Mouse (Mus musculus) midbrain, embryonic 16.5 days (tissue): Measurements from ENCODE around the gene Zfyve28. TPM values are rescaled to one million over a fixed set of nuclear protein-coding genes. Genes with fewer than 3 reads are reported as not detected.
A peak's percentile ranks its signal among the peaks of the same experiment; 100 is the strongest.

Experiments used
- ATAC-seq: fragments of 200-750 bp; cut with Nextera tagmentation; 2 replicates; pipeline ENCODE4 v1.8.0; 2017; ENCODE audit warnings: moderate TSS enrichment
- H3K27ac ChIP-seq: fragments of 300-500 bp; sonication (generic); 2 replicates; pipeline ENCODE4 v1.5.1; 2014; ENCODE audit warnings: mild to moderate bottlenecking, low read length, mixed read lengths
- H3K27me3 ChIP-seq: fragments of 300-500 bp; sonication (generic); 2 replicates; pipeline ENCODE4 v1.6.1; 2014; ENCODE audit warnings: low read depth, low read length, mixed read lengths; ENCODE audit not compliant: control insufficient read depth, insufficient read depth
- H3K36me3 ChIP-seq: fragments of 300-500 bp; sonication (generic); 2 replicates; pipeline ENCODE4 v1.6.1; 2014; ENCODE audit warnings: mild to moderate bottlenecking, low read length, moderate library complexity, mixed read lengths; ENCODE audit not compliant: control insufficient read depth, insufficient read depth
- H3K4me1 ChIP-seq: fragments of 300-500 bp; sonication (generic); 2 replicates; pipeline ENCODE4 v1.6.1; 2014; ENCODE audit warnings: mild to moderate bottlenecking, low read length, mixed read lengths; ENCODE audit not compliant: control insufficient read depth, insufficient read depth
- H3K4me2 ChIP-seq: fragments of 300-500 bp; sonication (generic); 2 replicates; pipeline ENCODE4 v1.6.1; 2014; ENCODE audit warnings: mild to moderate bottlenecking, low read length, mixed read lengths
- H3K4me3 ChIP-seq: fragments of 300-500 bp; sonication (generic); 2 replicates; pipeline ENCODE4 v1.5.1; 2014; ENCODE audit warnings: low read depth, mild to moderate bottlenecking, low read length, moderate library complexity, mixed read lengths
- H3K9ac ChIP-seq: fragments of 300-500 bp; sonication (generic); 2 replicates; pipeline ENCODE4 v1.6.1; 2014; ENCODE audit warnings: low read depth, low read length, mixed read lengths
- H3K9me3 ChIP-seq: fragments of 300-500 bp; sonication (generic); replicated peaks from 2 replicates; pipeline ENCODE4 v1.6.1; 2014; ENCODE audit warnings: mild to moderate bottlenecking, low read length, mixed read lengths; ENCODE audit not compliant: control insufficient read depth, poor library complexity, severe bottlenecking
- WGBS: fragments of 180-500 bp; shearing (Covaris S2); extraction: QIAGEN DNeasy Blood & Tissue Kit; methylation state at CpG from one replicate; pipeline ENCODE4 v1.1.7; 2014; 5-methylcytosine and 5-hydroxymethylcytosine counted together
- polyA plus RNA-seq: library from polyadenylated mRNA; unstranded; fragments of >200 nt; fragmentation: Nextera tagmentation; extraction: Ambion mirVana; gene quantifications from 2 replicates; pipeline ENCODE4 v1.2.1, GENCODE M21; 2015

Gene Zfyve28
- polyA plus RNA-seq = 4.0 and 4.9 TPM in 2 replicates

DNA sequence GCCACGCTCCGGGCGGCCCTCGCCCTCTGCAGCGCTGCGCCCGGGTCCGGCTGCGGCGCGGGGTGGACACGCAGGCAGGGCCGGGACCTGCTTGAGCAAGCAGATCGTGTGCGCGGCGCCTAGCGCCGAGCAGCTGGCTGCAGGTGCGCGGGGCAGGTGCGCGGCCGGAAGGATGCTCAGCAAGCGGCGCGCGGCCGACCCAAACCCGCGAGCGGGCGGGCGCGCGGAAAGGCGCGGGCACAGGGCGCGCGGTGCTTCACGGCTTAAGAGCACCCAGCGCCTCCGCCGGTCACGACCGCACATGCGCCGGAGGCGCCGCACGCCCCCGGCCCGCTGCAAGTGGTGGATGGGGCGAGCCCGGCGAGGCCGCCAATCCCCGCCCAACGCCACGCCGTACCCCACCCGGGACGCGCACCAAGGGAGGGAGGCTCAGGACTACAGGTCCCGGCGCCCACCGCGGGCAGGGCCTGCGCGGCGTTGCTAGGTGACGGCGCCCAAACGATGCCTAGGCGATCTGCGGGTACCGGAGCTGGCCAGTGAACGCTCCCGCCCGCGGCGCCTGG, at the start of gene Zfyve28, which contains the start of gene Cfap99:
Gene Zfyve28, minus strand, starts transcription at position 296 of the 563 bp plus-strand sequence.
Gene Cfap99, plus strand, starts transcription at position 447 of the 563 bp plus-strand sequence.
- Histone ChIP-seq H3K36me3 (no peaks in the 10 kb centered on the region), H3K9me3 (no peaks in the 10 kb centered on the region), H3K4me3 (peak within 1 kb of the TSS; percentile 58), H3K4me2 (peak within 1 kb of the TSS; percentile 74), H3K9ac (peak within 1 kb of the TSS; percentile 63), H3K27me3 (peaks cover 5% of the 10 kb centered on the region), H3K27ac (peak within 1 kb of the TSS; percentile 63), H3K4me1 (peaks cover 15% of the 10 kb centered on the region)
- under 1% methylated on average over 74 of the region's 83 CpGs for WGBS
- ATAC-seq = peak; percentile 99

DNA sequence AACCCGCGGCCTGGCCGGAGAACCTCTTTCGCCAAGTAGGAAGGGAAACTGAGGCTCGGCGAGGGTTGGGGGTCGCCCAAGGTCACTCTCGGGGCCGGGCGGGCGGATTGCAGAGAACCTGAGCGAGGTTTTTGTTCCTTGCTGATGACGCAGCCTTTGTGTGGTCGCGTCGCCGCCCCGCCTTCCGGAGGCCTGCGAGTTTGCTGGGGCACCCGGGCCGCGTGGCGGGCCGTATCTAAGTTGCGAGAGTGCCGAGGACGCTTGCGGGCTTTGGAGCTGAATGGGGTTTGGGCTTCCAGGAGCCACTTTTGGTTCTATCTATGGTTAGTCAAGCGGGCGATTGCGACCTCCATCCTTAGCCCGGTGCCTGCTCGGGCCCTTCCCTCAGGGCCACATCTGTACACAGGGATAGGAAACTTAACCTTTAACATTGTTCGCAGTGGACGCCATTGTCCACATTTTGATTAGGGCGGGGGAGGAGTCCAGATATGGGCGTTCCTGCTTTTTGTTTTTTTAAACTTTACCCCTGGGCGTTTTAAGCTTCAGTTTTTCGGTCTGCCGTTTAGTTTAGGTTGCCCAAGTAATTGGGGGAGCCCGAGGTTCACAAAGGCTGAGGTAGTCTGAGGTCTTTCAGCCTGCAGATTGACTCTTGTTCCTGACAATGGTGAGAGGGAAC, 48.7 kb upstream of the Zfyve28 start:
- H3K9me3 ChIP-seq = no peaks in the 10 kb centered on the region
- peak overlapping the region; percentile 96 for H3K4me3 ChIP-seq
- ATAC-seq = peak; percentile 15; the same call in 1 of the 2 replicates
- peak overlapping the region; percentile 92 for H3K27ac ChIP-seq
- WGBS = under 1% methylated on average over 42 of the region's 42 CpGs
- no peaks in the 10 kb centered on the region for H3K36me3 ChIP-seq
- peak overlapping the region; percentile 96 for H3K4me2 ChIP-seq
- no peaks in the 10 kb centered on the region for H3K27me3 ChIP-seq
- peak overlapping the region; percentile 97 for H3K9ac ChIP-seq
- peaks cover 20% of the 10 kb centered on the region for H3K4me1 ChIP-seq

DNA sequence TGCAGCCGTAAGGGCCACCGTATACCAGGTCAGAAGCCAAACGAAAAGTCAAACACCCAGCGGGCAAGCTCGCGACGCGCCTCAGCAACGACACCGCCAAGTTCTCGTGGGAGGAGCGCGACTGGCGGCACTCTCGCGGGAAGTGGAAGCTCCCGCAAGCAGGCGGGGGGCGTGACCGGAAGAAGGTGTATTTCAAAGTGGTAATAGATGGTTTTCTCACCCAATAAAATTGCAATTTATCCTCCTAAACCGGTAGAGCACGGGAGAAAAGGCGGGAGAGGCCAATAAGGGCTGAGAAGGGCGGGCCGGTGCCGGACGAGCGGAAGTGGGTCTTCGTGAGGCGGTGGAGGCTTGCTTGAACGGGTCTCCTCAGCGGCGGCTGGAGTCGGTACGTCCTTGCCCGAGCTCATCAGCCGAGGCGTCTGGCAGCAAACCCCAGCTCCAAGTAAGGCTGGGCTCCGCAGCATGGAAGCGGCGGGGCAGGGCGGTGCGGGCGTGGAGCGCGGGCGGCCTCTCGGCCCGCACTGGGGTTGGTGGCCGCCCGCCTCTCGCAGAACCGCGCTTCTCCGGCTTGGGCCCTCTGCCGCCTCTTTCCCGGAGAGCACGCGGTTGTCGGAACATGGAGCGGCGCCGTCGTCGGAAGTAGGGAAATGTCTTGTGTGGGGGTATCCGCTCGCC, 48.0 kb upstream of the Zfyve28 start, which contains the start of gene Rnf4:
Gene Rnf4, plus strand, starts transcription at position 193 of the 678 bp plus-strand sequence.
- under 1% methylated on average over 67 of the region's 67 CpGs for WGBS
- Histone ChIP-seq H3K27ac (peak within 1 kb of the TSS; percentile 92), H3K4me3 (peak within 1 kb of the TSS; percentile 96), H3K4me2 (peak within 1 kb of the TSS; percentile 96), H3K4me1 (peaks cover 20% of the 10 kb centered on the region), H3K27me3 (no peaks in the 10 kb centered on the region), H3K9me3 (no peaks in the 10 kb centered on the region), H3K9ac (peak within 1 kb of the TSS; percentile 97), H3K36me3 (no peaks in the 10 kb centered on the region)
- ATAC-seq = peak; percentile 99

DNA sequence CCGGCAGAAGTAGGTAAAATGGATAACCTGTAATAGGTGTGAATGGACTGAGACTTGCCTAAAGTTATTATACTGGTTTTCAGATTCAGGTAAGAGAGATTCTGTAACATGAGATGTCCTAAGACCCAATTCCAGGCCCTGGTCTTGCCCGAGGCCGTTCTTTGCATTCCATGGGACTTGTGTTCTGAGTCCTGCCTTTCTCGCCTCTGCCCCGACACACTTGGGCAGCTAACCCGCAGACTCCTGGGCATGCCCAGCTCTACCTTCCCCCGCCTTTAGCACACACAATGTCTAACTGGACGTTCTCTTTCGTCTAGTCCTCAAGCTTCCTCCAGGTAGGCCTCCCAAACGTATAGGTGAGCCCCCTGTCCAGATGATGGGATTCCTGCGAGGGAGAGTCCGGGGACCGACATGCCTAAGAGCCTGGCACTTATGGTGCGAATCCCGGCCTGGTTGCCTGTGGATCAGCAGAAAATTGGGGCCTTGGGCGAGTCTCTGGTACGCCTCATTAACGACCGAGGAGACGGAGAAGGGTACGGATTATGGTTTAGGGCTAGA, 47.4 kb upstream of the Zfyve28 start:
- H3K27ac ChIP-seq = peak overlapping the region; percentile 78
- peaks cover 20% of the 10 kb centered on the region for H3K4me1 ChIP-seq
- peak; percentile 75 for ATAC-seq
- H3K4me2 ChIP-seq = peak overlapping the region; percentile 82
- H3K36me3 ChIP-seq = no peaks in the 10 kb centered on the region
- peak overlapping the region; percentile 84 for H3K9ac ChIP-seq
- no peaks in the 10 kb centered on the region for H3K27me3 ChIP-seq
- H3K4me3 ChIP-seq = peak overlapping the region; percentile 96
- WGBS = 3% methylated on average over 21 of the region's 21 CpGs
- H3K9me3 ChIP-seq = no peaks in the 10 kb centered on the region

DNA sequence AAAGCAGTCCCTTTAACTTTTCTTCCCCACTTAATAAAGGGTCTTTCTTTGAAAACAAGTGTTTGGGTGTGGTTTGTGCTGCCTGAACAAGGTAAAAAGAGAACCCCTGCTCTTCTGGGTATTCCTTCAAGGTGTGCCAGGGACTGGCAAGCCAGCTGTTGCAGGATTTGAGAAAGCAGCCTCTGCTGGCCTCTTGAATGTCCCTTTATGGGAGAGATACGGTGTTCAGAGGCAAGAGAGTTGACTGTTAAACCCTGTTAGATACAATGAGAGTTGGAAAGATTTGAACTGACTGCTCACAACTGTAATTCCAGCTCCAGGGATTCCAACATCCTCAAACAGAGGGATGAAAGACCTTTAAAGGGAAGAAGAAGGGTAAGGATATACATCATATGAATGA, 45.8 kb upstream of the Zfyve28 start:
- H3K4me3 ChIP-seq = no peak overlapping the region
- H3K9me3 ChIP-seq = no peaks in the 10 kb centered on the region
- no peaks in the 10 kb centered on the region for H3K27me3 ChIP-seq
- peaks cover 20% of the 10 kb centered on the region for H3K4me1 ChIP-seq
- WGBS = 93% methylated on average over 1 of the region's 1 CpGs
- no peaks in the 10 kb centered on the region for H3K36me3 ChIP-seq
- H3K27ac ChIP-seq = no peak overlapping the region
- H3K9ac ChIP-seq = no peak overlapping the region
- no peak for ATAC-seq
- H3K4me2 ChIP-seq = no peak overlapping the region

DNA sequence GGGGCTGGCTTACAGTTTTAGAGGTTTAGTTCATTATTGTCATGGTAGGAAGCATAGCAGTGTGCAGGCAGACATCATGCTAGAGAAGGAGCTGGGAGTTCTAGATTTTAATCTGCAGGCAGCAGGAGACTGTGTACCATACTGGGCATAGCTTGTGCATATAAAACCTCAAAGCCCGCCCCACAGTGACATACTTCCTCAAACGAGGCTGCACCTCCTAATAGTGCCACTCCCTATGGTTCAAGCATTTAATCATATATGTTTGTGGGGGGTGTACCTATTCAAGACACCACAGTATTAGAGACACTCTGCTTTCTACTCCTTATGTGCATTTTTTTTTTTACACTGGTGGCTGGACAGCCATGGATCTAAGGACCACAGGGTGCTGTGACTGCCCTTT, 41.9 kb upstream of the Zfyve28 start:
- H3K4me2 ChIP-seq = no peak overlapping the region
- 88% methylated on average over 2 of the region's 2 CpGs for whole genome bisulfite sequencing

DNA sequence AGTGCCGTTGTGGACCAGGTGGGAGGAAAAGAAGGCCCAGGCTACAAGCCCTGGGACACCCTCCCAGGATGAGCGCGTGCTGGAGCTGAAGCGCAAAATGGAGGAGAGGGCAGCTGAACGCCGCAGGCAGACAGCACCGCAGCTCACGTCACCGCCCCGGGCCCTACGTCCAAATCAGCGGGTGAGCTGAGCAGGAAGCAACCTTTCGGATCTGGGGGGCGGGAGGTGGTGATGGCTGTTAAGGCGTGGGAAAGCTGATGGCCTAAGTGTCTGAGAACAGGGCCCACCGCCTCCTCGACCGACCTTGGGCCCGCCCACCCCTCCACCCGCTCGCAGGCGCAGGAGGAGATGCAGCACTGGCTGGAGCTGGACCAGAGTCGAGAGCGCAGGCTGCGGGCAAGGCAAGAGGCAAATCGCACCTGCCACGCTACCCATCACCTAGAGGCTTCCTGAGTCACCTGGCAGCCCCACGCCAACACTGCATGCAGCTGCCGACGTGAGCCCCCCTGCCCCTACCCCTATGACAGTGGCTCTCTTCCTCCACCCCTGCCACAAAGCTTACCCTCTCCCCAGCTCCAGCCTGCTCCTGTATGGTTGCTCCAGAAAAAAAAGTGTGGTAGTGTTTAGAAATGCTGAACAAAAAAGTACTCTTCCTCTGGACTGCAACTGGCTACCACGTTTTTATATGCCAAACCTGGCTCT, 38.8 kb upstream of the Zfyve28 start:
- Histone ChIP-seq H3K27ac (no peak overlapping the region; the same call in 1 of the 2 replicates), H3K36me3 (no peaks in the 10 kb centered on the region), H3K27me3 (no peaks in the 10 kb centered on the region), H3K9ac (peak overlapping the region; percentile 45), H3K4me2 (peak overlapping the region; percentile 48), H3K4me1 (peaks cover 14% of the 10 kb centered on the region), H3K9me3 (no peaks in the 10 kb centered on the region), H3K4me3 (peak overlapping the region; percentile 13)
- ATAC-seq = peak; percentile 81; the same call in 1 of the 2 replicates
- 13% methylated on average over 31 of the region's 31 CpGs for WGBS

More for the DNA sequence above, 41.9 kb upstream of the Zfyve28 start:
- Histone ChIP-seq H3K9me3 (no peaks in the 10 kb centered on the region), H3K27ac (no peak overlapping the region), H3K4me3 (no peak overlapping the region), H3K9ac (no peak overlapping the region), H3K4me1 (peaks cover 14% of the 10 kb centered on the region), H3K36me3 (no peaks in the 10 kb centered on the region), H3K27me3 (no peaks in the 10 kb centered on the region)
- ATAC-seq = no peak

DNA sequence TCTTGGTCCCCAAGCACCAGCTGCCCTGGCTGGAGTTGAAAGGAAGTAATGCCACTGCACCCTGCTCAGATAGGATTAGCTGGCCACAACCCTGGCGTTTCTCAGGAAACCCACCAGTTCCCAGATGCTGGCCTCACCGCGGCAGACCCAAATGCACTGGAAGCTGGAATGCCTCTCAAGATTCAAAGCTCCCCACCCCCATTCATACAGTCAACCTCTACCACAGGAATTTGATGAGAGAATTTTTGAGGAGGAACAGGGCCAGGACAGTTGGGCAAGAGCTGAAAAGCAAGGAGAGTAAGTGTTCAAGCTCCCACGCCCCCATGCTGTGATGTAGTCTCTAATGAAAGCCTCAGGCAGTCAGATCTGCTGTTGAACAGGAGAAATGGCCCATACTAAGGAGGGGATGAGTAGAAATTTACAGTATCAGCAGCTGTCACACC, 38.0 kb upstream of the Zfyve28 start:
- no peaks in the 10 kb centered on the region for H3K36me3 ChIP-seq
- H3K4me2 ChIP-seq = peak overlapping the region; percentile 48; the same call in 1 of the 2 replicates
- no peaks in the 10 kb centered on the region for H3K9me3 ChIP-seq
- peak overlapping the region; percentile 55 for H3K27ac ChIP-seq
- H3K27me3 ChIP-seq = no peaks in the 10 kb centered on the region
- WGBS = 17% methylated on average over 4 of the region's 4 CpGs
- H3K9ac ChIP-seq = peak overlapping the region; percentile 45; the same call in 1 of the 2 replicates
- no peak for ATAC-seq
- no peak overlapping the region for H3K4me3 ChIP-seq
- peaks cover 14% of the 10 kb centered on the region for H3K4me1 ChIP-seq
